Mouse (Mus musculus): ENCODE data around the gene Traf3.

The Traf3 gene

GRCm38 (mm10) chr12:111203945-111204344, 37.8 kb downstream of the Traf3 start:
- in situ Hi-C loops (cut with MboI) = no loop called here

- in situ Hi-C loops (cut with MboI) = no loop called here
These were observed 41.5 kb downstream of the Traf3 start for GRCm38 (mm10) chr12:111207641-111208040.

GRCm38 (mm10) chr12:111211729-111212128, 45.6 kb downstream of the Traf3 start:
- in situ Hi-C loops (cut with MboI) = no loop called here

GRCm38 (mm10) chr12:111218867-111219266, 52.7 kb downstream of the Traf3 start:
- in situ Hi-C loops (cut with MboI) = no loop called here

GRCm38 (mm10) chr12:111225197-111225780, 59.1 kb downstream of the Traf3 start:
- in situ Hi-C loops (cut with MboI) = no loop called here

GRCm38 (mm10) chr12:111227410-111227809, 61.2 kb downstream of the Traf3 start:
- in situ Hi-C loops (cut with MboI) = no loop called here

GRCm38 (mm10) chr12:111228488-111228887, 62.3 kb downstream of the Traf3 start:
- in situ Hi-C loops (cut with MboI) = no loop called here

GRCm38 (mm10) chr12:111230793-111231192, 64.6 kb downstream of the Traf3 start:
- in situ Hi-C loops (cut with MboI) = no loop called here

GRCm38 (mm10) chr12:111233798-111234197, 67.6 kb downstream of the Traf3 start:
- in situ Hi-C loops (cut with MboI) = no loop called here

- in situ Hi-C loops (cut with MboI) = no loop called here
These were observed 68.2 kb downstream of the Traf3 start for GRCm38 (mm10) chr12:111234383-111234782.

GRCm38 (mm10) chr12:111235631-111236030, 69.5 kb downstream of the Traf3 start:
- in situ Hi-C loops (cut with MboI) = no loop called here

- in situ Hi-C loops (cut with MboI) = no loop called here
These were observed 71.5 kb downstream of the Traf3 start for GRCm38 (mm10) chr12:111237611-111238188.

GRCm38 (mm10) chr12:111238345-111238744, 72.2 kb downstream of the Traf3 start:
- in situ Hi-C loops (cut with MboI) = no loop called here

- in situ Hi-C loops (cut with MboI) = no loop called here
These were observed 72.6 kb downstream of the Traf3 start for GRCm38 (mm10) chr12:111238778-111239177.

- in situ Hi-C loops (cut with MboI) = no loop called here
These were observed 73.8 kb downstream of the Traf3 start for GRCm38 (mm10) chr12:111239930-111240329.

- in situ Hi-C loops (cut with MboI) = no loop called here
These were observed 75.7 kb downstream of the Traf3 start for GRCm38 (mm10) chr12:111241916-111242315.

GRCm38 (mm10) chr12:111242346-111242745, 76.2 kb downstream of the Traf3 start:
- in situ Hi-C loops (cut with MboI) = no loop called here

- in situ Hi-C loops (cut with MboI) = no loop called here
These were observed 77.6 kb downstream of the Traf3 start for GRCm38 (mm10) chr12:111243733-111244132.

GRCm38 (mm10) chr12:111245070-111245469, 78.9 kb downstream of the Traf3 start:
- in situ Hi-C loops (cut with MboI) = no loop called here

- in situ Hi-C loops (cut with MboI) = no loop called here
These were observed 80.8 kb downstream of the Traf3 start for GRCm38 (mm10) chr12:111246808-111247464.

GRCm38 (mm10) chr12:111249095-111249494, 82.9 kb downstream of the Traf3 start:
- in situ Hi-C loops (cut with MboI) = no loop called here

GRCm38 (mm10) chr12:111250116-111250515, 83.9 kb downstream of the Traf3 start:
- in situ Hi-C loops (cut with MboI) = no loop called here

- in situ Hi-C loops (cut with MboI) = no loop called here
These were observed 85.1 kb downstream of the Traf3 start for GRCm38 (mm10) chr12:111251227-111251626.
